Mouse (Mus musculus) T-helper 17 cell (primary cell): ENCODE results near the gene Cnmd.

ENCODE experiments used
- in situ Hi-C, 2 experiments: fragments of 300-600 bp; cut with MboI, MseI; formaldehyde crosslinking; loops; 1 replicate in 1 of 2; 2 replicates in 1 of 2; pipeline ENCODE4 v1.15.1; 2025; ENCODE audit warnings: high pct_unique_total_duplicates in 2 of 2

The Cnmd gene

DNA sequence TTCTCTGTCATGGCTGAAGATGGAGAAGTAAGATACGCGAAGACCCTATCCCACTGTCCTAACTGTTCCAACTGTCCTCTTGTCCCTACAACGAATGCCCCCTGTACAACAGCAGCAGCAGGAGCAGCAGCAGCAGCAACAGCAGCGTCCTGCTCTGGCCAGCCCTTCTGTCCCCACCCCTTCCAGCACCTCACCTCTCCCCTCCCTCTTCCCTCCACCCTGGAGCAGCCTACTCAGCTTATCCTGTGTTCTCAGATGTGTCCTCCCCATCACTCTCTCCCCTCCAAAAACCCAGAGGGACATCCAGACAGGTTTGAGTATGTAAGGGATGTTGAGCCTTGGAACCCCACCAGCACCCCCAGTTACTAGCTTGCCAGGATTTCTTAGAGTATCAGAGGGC, at the start of gene Cnmd:
TSS of gene Cnmd (minus strand) at position 170 of the 400 bp plus-strand sequence.
- in situ Hi-C loops = loop anchor here in 1 of 2 experiments (10.0 kb wide), 1 partner anchor 1117 kb away; no protein-coding TSS in a partner anchor

- in situ Hi-C loops = no loop called here
Observed at GRCm38 (mm10) chr14:79711301-79711700, 49.3 kb upstream of the Cnmd start.

DNA sequence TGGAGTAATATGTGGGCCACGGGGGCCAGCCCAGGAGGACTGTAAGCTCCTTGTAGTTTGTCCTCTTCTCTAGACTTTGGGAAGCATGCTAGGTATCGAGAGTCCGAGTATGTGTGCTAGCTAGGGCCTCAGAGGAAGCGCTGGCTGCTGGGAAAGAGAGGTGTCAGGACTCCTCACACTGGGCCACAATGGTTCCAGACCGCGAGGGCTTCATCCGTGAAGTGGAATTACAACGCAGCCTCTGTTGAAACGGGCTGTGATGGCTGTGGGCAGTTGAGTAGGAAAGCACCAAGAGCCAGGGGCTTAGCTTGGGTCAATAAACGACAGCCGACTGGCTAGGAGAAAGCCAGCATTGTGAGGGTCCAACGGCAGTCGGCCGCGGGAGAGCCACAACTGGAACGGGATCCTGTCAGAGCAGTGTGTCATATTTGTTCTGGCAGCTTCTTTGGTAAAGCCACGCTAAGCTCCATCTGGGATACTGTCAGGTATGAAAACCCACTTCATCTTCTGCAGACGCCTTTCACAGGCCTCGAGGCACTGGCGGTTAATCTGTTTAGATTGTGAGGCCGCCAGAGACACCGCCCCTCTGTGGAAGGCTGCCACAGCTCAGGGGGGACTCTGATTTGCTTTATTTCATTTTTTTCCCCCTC, 41.7 kb upstream of the Cnmd start:
- in situ Hi-C loops = no loop called here

GRCm38 (mm10) chr14:79701606-79702005, 39.6 kb upstream of the Cnmd start:
- in situ Hi-C loops = no loop called here

GRCm38 (mm10) chr14:79701054-79701453, 39.1 kb upstream of the Cnmd start:
- in situ Hi-C loops = no loop called here

GRCm38 (mm10) chr14:79699381-79699780, 37.4 kb upstream of the Cnmd start:
- in situ Hi-C loops = no loop called here

DNA sequence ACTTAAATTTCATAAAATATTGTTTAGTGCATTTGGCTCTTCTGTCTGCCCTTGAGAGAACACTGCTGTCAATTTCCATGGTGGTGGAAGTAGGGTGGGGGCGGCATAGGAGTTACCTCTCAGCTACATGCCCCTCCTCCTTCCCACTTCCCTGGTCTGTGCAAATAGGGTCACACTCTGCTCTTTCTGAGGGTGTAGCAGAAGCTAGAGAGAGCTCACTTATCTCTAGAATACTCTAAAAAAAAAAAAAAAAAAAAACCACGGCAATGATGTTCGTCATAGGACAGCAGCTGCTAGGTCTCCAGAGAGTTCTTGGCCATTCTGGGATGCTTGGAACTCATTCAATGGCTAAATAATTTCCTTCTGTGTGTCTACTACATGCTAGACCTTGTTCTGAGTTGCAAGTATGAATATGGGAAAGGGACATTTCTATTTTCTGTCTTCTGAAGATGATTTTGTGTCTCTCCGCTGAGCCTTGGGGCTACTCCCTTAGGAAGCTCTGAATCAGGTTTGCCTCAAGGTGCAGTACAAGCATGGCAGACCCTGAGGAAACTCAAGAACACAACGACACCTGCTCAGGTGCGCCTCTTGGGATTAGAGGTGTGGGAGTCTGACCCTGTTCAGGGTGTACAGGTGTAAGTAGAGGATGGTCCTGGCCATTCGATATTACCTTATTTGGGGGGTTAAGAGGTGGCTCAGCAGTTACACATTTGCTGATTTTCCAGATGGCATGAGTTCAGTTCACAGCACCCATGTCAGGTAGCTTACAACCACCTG, 28.3 kb upstream of the Cnmd start:
- in situ Hi-C loops = no loop called here

DNA sequence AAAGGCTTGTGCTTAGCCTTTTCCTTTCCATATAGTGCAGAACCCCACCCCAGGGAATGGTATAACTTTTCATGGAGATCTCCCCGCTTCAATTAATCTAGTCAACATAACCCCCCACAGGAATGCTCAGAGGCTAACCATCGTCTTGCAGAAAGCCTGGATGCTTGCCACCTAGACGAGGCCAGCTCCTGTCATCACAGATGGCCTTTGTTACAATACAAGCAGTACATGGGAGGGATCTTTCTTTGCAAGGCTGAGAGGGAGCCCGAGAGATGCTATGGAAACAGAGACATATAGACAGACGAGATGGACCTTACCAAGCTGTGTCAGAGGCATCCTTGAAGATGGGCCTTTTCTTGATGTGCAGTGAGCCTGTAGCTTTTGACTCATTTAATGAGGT, 18.7 kb upstream of the Cnmd start:
- in situ Hi-C loops = no loop called here

GRCm38 (mm10) chr14:79677891-79678687, 16.1 kb upstream of the Cnmd start:
- in situ Hi-C loops = no loop called here

DNA sequence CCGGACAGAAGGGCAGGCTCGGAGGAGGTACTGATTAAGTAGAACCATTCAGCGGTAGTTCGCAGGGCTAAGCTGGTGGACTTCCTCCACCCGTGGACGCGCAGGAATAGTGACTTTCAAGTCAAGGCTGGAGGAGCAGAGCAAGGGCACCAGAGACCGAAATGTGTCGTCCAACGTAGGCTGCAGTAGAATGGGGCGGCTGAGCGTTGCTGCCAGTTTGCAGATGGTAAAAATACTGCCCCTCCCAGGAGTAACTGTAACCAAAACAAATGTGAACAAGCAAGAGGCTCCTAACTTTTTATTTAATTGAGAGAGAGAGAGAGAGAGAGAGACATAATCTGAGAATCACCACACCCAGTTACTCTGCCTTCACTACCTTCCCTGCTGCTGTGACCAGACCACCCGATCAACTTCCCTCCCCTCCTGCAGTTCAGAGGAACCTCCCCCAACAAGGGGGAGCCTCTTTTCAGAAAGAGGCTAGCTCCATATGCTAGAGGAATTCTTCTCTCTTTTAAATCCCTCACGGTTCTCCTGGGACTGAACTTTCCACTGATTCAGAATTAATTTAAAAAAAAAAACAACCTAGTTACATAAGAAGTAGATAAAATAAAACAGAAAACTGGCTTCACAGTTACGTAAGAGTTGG, 15.3 kb upstream of the Cnmd start:
- in situ Hi-C loops = no loop called here

GRCm38 (mm10) chr14:79673083-79674013, 11.4 kb upstream of the Cnmd start:
- in situ Hi-C loops = no loop called here

- in situ Hi-C loops = no loop called here
Observed at GRCm38 (mm10) chr14:79672567-79672966, 10.6 kb upstream of the Cnmd start.

- in situ Hi-C loops = no loop called here
Observed at GRCm38 (mm10) chr14:79671008-79671407, 9.0 kb upstream of the Cnmd start.

DNA sequence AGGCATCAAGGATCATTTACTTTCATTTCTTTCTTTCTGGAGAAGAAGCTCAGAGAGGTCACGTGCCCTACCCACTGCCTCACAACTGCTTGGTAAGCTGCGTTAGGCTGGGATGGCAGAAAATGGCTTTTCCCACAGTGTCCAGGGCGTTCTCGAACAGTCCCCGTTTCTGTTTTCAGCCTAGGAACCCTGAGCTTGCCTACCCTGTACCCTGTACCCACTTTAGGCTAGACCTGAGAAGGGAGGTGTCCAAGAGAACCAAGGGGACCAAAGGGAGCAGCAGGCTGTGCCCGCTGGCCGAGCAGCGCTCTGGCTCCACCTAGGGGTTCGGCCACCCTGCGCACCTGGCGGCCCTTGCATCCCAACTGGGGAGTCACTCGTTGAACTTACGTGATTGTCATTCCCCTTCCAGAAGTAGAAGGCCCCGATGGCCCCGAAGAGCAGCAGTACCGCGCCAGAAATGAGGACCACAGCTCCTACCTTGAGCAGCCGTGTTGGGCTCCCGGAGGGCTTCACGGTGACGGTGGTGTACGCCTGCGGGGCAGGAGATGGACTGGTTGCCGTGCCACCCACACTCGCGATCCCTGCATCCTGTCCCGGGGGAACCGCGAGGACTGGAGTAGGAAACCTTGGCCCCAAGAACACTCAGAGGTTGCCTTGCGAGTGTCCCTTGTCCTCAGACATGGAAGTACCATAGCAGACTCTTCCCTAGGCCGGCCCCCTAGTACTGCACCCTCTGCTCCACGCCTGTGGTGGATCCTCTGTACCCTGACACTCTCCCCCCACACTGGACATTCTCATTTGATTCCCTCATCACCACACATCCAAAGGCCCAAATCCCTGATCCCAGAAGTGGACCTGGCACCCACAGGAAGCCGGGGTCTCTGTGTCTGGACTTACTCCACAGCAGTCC, 709 bp downstream of the Cnmd start:
- in situ Hi-C loops = loop anchor here in 1 of 2 experiments (10.0 kb wide), 1 partner anchor 1116 kb away; no protein-coding TSS in a partner anchor

DNA sequence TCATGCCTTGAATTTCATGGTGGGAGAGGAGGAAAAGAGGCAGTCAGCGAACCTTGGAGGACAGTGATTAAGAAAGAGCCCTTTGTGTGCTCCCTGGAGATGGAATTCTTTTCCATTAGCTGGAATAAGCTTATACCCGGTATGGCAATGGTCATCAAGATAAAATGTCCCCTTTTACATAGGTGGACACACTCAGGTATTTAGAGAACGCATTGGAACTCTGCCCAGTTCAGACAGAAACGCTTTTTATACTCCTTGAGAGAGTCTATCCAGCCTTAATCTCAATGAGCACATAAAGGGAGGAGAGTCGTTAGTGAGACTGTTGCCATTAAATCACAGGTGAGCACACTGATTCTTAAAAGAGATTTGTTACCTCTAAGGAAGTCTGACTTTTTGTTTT, 1.5 kb downstream of the Cnmd start:
- in situ Hi-C loops = loop anchor here in 1 of 2 experiments (10.0 kb wide), 1 partner anchor 1116 kb away; no protein-coding TSS in a partner anchor

- in situ Hi-C loops = no loop called here
Observed at GRCm38 (mm10) chr14:79658748-79659508, 3.0 kb downstream of the Cnmd start.

- in situ Hi-C loops = no loop called here
Observed at GRCm38 (mm10) chr14:79658286-79658685, 3.7 kb downstream of the Cnmd start.

GRCm38 (mm10) chr14:79652654-79653053, 9.3 kb downstream of the Cnmd start:
- in situ Hi-C loops = no loop called here

DNA sequence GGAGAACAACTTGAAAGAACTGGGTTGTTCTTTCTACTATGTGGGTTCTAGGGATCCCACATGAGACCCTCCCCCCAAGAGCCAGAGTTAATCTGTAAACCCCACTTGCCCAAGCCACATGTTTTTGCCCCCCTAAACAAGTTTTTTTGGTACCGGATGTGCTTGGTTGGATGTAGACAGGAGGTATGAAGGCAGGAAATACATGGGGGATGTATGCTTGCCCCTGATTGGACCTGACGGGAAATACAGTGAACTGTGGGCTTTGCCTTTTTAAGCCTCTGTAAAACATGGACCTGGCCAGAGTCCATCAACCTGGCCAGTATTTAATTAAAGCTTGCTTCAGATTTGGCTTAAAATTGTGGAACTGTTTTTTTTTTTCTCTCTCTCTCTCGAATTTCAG, 12.3 kb downstream of the Cnmd start:
- in situ Hi-C loops = no loop called here
